Mouse (Mus musculus) neural tube, embryonic 14.5 days (tissue): Measurements from ENCODE around the gene Plaur. TPM values are rescaled to one million over a fixed set of nuclear protein-coding genes. Genes with fewer than 3 reads are reported as not detected.

Experiments
- ATAC-seq: fragments of 200-750 bp; cut with Nextera tagmentation; 2 replicates; pipeline ENCODE4 v1.8.0; 2017; ENCODE audit warnings: low read depth, mild to moderate bottlenecking, moderate TSS enrichment, moderate library complexity
- H3K27ac ChIP-seq: fragments of 300-500 bp; sonication (generic); 2 replicates; pipeline ENCODE4 v1.5.1; 2014; ENCODE audit warnings: low read depth, mild to moderate bottlenecking, control low read depth, low read length, moderate library complexity, mixed read lengths
- H3K27me3 ChIP-seq: fragments of 300-500 bp; sonication (generic); 2 replicates; pipeline ENCODE4 v1.6.1; 2014; ENCODE audit warnings: low read length; ENCODE audit not compliant: control insufficient read depth, insufficient read depth
- H3K36me3 ChIP-seq: fragments of 300-500 bp; sonication (generic); 2 replicates; pipeline ENCODE4 v1.6.1; 2014; ENCODE audit warnings: low read length, mixed read lengths; ENCODE audit not compliant: control insufficient read depth, insufficient read depth
- H3K4me1 ChIP-seq: fragments of 300-500 bp; sonication (generic); 2 replicates; pipeline ENCODE4 v1.6.1; 2014; ENCODE audit warnings: low read length; ENCODE audit not compliant: control insufficient read depth, insufficient read depth
- H3K4me2 ChIP-seq: fragments of 300-500 bp; sonication (generic); 2 replicates; pipeline ENCODE4 v1.6.1; 2014; ENCODE audit warnings: mild to moderate bottlenecking, low read depth, low read length, control low read depth
- H3K4me3 ChIP-seq: fragments of 300-500 bp; sonication (generic); 2 replicates; pipeline ENCODE4 v1.5.1; 2014; ENCODE audit warnings: low read depth, low read length, control low read depth, mixed read lengths
- H3K9ac ChIP-seq: fragments of 300-500 bp; sonication (generic); replicated peaks from 2 replicates; pipeline ENCODE4 v1.6.1; 2014; ENCODE audit warnings: low read depth, mild to moderate bottlenecking, control low read depth, low read length, mixed read lengths
- H3K9me3 ChIP-seq: fragments of 300-500 bp; sonication (generic); 2 replicates; pipeline ENCODE4 v1.6.1; 2016; ENCODE audit warnings: low read length; ENCODE audit not compliant: control insufficient read depth
- WGBS: fragments of 180-500 bp; shearing (Covaris S2); extraction: QIAGEN DNeasy Blood & Tissue Kit; methylation state at CpG from one replicate; pipeline ENCODE4 v1.1.7; 2014; 5-methylcytosine and 5-hydroxymethylcytosine counted together
- polyA plus RNA-seq: library from polyadenylated mRNA; unstranded; fragments of >200 nt; fragmentation: Nextera tagmentation; extraction: Ambion mirVana; gene quantifications from 2 replicates; pipeline ENCODE4 v1.2.1, GENCODE M21; 2014

The Plaur gene
- polyA plus RNA-seq, 1 experiment from 2014 or later = 1.6 TPM

DNA sequence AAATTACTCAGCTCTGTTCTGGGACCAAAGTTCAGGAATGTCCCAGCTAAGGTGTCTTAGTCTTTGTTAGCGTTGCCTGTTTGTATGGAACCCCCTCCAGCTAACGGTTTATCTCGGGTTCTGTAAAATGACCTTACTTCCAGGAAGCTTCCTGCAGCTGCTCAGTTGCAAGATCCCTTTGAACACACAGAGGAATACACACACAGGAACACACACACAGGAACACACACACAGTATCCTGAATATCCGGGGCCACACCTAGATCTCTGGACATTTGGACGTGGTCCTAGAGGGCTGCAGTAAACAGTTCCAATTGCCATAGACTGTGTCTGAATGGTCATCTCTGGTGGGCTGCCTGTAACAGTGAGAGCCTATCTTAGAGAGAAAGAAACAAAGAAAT, 6.6 kb upstream of the Plaur start:
- no peaks in the 10 kb centered on the region for H3K4me1 ChIP-seq
- no peak overlapping the region for H3K4me2 ChIP-seq
- H3K27me3 ChIP-seq = no peaks in the 10 kb centered on the region
- H3K9me3 ChIP-seq = no peaks in the 10 kb centered on the region
- 82% methylated on average over 5 of the region's 5 CpGs for WGBS
- H3K27ac ChIP-seq = no peak overlapping the region
- no peak overlapping the region for H3K9ac ChIP-seq
- no peak overlapping the region for H3K4me3 ChIP-seq
- H3K36me3 ChIP-seq = no peaks in the 10 kb centered on the region
- no peak for ATAC-seq

DNA sequence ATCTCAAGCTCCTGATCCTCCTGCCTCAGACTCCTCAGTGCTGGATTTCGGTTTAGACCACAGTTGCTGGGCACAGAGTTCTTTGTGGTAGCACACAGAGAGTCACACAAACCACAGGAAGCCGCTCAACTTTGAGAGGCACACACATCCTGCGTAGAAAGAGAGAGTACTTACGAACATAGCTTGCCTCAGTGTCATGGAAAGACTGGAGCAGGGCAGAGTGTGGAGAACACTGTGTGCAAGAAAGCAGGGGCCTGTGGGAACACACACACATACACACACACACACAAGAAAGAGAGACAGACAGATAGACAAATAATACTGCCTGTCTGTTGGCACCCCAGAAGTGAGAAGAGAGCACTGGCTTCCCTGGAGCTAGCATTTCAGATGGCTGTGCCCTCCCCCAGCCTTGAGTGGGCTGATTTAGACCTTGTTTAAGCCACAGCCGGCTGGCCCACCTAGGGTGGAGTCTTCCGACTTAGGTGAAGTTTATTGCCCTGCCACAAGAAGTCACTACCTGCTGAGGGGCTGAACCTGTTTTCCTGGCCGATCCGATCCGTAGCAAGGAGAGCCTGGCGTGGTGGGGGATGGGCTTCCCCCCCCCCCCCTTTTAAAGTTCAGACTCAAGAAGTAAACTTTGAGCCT, 4.4 kb upstream of the Plaur start:
- Histone ChIP-seq H3K4me1 (no peaks in the 10 kb centered on the region), H3K36me3 (no peaks in the 10 kb centered on the region), H3K9ac (no peak overlapping the region), H3K4me2 (no peak overlapping the region), H3K4me3 (no peak overlapping the region), H3K27ac (no peak overlapping the region), H3K27me3 (no peaks in the 10 kb centered on the region), H3K9me3 (no peaks in the 10 kb centered on the region)
- 62% methylated on average over 10 of the region's 10 CpGs for WGBS
- ATAC-seq = no peak

DNA sequence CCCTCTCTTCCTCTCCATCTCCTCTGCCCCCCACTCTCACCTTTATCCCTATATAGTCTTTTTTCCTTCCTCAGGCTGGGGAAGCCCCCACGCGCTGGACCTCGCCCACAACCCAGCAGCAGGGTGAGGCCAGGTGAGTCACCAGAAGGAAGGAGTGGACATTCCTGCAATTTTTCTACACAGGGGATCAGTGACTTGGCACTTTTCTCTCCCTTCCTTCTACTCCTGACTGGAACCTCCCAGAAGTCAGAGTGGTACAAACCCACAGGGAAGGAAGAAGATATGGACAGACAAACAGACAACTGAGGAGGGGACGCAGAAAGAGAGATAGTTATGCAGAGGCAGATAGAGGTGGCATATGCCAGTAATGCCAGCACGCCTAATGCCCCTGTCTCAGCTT, 2.8 kb upstream of the Plaur start:
- WGBS = 79% methylated on average over 5 of the region's 5 CpGs
- no peak for ATAC-seq
- no peak overlapping the region for H3K4me2 ChIP-seq
- no peak overlapping the region for H3K9ac ChIP-seq
- no peaks in the 10 kb centered on the region for H3K36me3 ChIP-seq
- H3K4me3 ChIP-seq = no peak overlapping the region
- no peak overlapping the region for H3K27ac ChIP-seq
- no peaks in the 10 kb centered on the region for H3K9me3 ChIP-seq
- H3K4me1 ChIP-seq = no peaks in the 10 kb centered on the region
- H3K27me3 ChIP-seq = no peaks in the 10 kb centered on the region

DNA sequence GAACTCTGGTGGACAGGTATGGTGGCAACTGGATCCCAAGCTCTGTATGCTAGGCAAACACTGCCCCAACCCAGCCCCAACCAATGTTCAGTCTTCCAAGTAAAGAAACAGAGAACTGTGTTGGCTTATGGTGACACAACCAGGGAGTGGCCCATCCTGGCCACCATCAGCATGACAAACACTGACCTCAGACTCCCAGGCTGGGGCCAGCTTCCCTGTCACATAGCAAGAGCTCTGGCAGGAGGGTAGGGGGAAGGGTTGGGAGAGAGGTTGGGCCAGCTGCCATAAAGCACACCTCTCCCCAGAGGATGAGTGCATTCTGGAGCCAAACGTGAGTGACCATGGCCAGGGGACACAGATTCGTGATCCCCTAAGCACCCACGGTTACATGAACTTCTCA, 2.4 kb upstream of the Plaur start:
- Histone ChIP-seq H3K9ac (no peak overlapping the region), H3K4me2 (no peak overlapping the region), H3K4me3 (no peak overlapping the region), H3K36me3 (no peaks in the 10 kb centered on the region), H3K27me3 (no peaks in the 10 kb centered on the region), H3K9me3 (no peaks in the 10 kb centered on the region), H3K27ac (no peak overlapping the region), H3K4me1 (no peaks in the 10 kb centered on the region)
- 56% methylated on average over 3 of the region's 3 CpGs for WGBS
- ATAC-seq = no peak

DNA sequence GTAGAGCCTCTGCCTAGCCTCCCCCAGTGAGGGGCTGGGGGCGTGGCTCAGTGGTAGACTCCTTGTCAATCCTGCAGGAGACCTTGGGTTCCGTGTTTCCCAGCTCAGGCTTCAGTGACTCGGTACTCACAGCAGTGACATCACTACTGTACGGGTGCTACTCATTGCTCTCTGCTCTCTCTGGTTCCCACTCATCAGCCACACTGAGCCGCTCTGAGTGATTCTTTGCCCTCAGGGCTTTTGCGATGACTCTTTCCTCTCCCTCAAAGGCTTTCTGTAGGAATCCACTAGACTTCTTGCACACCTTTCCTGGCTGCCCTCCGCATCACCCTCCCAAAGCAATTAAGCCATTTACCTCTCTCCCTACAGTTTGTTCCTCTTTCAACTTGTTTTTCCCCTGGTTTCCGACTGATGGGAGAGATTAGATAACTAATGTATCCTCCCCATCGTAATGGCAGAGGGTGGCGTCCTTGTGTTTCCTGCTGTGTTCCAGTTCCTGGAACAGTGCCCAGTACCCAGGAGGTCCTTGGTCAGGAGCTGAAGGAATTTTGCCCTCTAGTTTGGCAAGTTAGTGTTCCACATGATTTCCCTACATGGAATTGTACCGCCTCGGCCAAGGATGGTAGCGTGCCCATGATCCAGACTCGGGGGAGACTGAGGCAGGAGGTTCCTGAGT, 770 bp upstream of the Plaur start:
- Histone ChIP-seq H3K27me3 (no peaks in the 10 kb centered on the region), H3K4me2 (no peak overlapping the region), H3K9me3 (no peaks in the 10 kb centered on the region), H3K4me3 (no peak overlapping the region), H3K4me1 (no peaks in the 10 kb centered on the region), H3K9ac (no peak overlapping the region), H3K27ac (no peak overlapping the region), H3K36me3 (no peaks in the 10 kb centered on the region)
- 58% methylated on average over 14 of the region's 14 CpGs for WGBS
- no peak for ATAC-seq

DNA sequence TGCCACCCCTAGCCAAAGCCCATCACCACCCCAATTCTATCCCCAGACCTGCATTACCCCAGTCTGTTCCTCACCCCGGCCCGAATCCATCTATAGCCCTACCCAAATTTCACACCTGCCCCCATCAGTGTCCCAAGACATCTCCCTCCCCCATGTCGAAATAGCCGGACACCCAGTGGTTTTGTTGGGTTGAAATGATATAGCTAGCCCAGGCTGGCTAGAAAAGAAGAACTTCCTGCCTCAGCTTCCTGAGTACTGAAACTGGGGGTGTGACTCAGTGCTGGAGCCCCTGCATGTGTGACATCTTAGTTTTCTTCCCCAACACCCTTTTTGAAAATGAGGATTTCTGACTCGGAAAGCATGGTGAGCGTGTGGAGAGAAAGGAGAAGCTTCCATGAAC, 4.6 kb downstream of the Plaur start:
- WGBS = 93% methylated on average over 6 of the region's 6 CpGs

DNA sequence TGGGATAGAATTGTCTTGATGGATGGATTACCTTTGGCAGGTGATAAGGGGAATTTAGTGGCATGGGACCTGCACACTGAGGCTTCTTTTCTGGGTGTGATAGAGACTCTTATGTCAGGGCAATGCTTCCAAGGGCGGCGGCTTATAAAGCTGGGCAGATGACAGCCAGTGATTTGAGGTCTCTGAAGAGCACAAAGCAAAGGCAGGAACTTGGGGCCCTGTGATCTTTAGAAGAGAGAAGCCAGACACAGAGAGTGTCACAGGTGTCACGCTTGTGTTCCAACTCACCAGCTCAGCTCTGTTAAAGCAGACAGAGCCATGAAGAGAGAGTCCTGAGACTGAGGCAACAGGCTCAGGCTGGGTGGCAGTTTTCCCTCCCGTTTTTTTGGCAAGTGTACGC, 5.6 kb downstream of the Plaur start:
- Histone ChIP-seq H3K9me3 (no peaks in the 10 kb centered on the region), H3K27me3 (no peaks in the 10 kb centered on the region), H3K4me3 (no peak overlapping the region), H3K4me1 (no peaks in the 10 kb centered on the region), H3K27ac (no peak overlapping the region), H3K4me2 (no peak overlapping the region), H3K36me3 (no peaks in the 10 kb centered on the region), H3K9ac (no peak overlapping the region)
- 80% methylated on average over 5 of the region's 5 CpGs for WGBS
- ATAC-seq = no peak

More for the DNA sequence above, 4.6 kb downstream of the Plaur start:
- no peaks in the 10 kb centered on the region for H3K4me1 ChIP-seq
- H3K27me3 ChIP-seq = no peaks in the 10 kb centered on the region
- ATAC-seq = no peak
- no peak overlapping the region for H3K4me2 ChIP-seq
- no peak overlapping the region for H3K27ac ChIP-seq
- no peaks in the 10 kb centered on the region for H3K36me3 ChIP-seq
- H3K9me3 ChIP-seq = no peaks in the 10 kb centered on the region
- H3K4me3 ChIP-seq = no peak overlapping the region
- H3K9ac ChIP-seq = no peak overlapping the region

DNA sequence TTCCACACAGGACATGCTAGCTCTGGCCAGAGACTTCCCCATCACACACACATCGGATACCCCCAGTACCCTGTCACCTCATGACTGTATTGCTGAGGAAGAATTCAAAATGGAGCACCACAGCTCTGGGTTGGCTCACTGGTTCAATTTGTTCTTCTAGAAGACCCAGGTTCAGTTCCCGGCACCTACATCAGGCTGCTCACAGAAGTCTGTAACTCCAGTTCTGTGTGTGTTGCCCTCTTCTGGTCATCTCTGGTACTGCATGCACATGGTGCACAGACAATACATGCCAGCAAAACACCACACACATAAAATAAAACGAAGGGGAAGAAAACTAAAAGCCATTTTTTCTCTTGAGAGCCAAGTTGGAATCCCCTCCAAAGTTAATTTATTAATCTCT, 6.8 kb downstream of the Plaur start:
- Histone ChIP-seq H3K4me2 (no peak overlapping the region), H3K4me3 (no peak overlapping the region), H3K27me3 (no peaks in the 10 kb centered on the region), H3K9me3 (no peaks in the 10 kb centered on the region), H3K4me1 (no peaks in the 10 kb centered on the region), H3K36me3 (no peaks in the 10 kb centered on the region), H3K27ac (no peak overlapping the region), H3K9ac (no peak overlapping the region)
- ATAC-seq = no peak
- 93% methylated on average over 3 of the region's 3 CpGs for WGBS

DNA sequence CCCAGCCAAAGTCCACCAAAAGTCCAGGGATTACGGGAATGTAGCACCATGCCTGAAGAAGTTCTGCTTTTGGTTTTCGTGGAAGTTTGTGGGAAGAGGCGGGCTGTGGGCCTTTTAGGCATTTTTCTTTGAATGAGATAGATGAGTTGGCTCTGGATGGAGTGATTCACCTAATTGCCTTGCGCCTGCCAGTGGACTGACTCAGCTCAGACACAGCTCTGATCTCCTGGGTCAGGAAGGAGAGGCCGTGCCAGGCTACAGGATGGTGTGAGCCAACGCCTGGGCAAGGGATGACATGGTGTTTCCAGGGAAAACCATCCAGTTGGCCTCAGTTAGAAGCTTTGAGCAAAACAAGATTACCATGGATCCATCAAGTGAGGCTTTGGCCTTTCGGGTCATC, 8.1 kb downstream of the Plaur start:
- ATAC-seq = no peak
- H3K4me3 ChIP-seq = no peak overlapping the region
- no peaks in the 10 kb centered on the region for H3K4me1 ChIP-seq
- no peak overlapping the region for H3K4me2 ChIP-seq
- WGBS = 97% methylated on average over 7 of the region's 7 CpGs
- no peaks in the 10 kb centered on the region for H3K9me3 ChIP-seq
- no peak overlapping the region for H3K9ac ChIP-seq
- H3K36me3 ChIP-seq = no peaks in the 10 kb centered on the region
- H3K27me3 ChIP-seq = no peaks in the 10 kb centered on the region
- no peak overlapping the region for H3K27ac ChIP-seq
